Mouse (Mus musculus): ENCODE results near the gene Kcnc1. TPM values are rescaled to one million over a fixed set of nuclear protein-coding genes. Genes with fewer than 3 reads are reported as not detected.

Kcnc1 gene
- total and polyA plus RNA-seq, 3 experiments = not detected

DNA sequence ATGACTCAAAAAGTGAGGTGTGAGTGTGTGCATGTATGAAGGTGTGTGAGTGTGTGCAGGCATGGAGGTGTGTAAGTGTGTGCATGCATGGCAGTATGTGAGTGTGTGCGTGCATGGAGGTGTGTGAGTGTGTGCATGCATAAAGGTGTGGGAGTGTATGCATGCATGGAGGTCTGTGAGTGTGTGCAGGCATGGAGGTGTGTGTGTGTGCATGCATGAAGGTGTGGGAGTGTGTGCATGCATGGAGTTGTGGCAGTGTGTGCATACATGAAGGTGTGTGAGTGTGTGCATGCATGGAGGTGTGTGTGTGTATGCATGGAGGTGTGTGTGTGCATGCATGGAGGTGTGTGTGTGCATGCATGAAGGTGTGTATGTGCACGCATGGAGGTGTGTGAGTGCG, 8.9 kb upstream of the Kcnc1 start:
- no peaks in the 10 kb centered on the region for H3K27me3 ChIP-seq (ENCODE audit: control insufficient read depth in 1 of 2, insufficient read depth in 2 of 2, low read length in 2 of 2)

DNA sequence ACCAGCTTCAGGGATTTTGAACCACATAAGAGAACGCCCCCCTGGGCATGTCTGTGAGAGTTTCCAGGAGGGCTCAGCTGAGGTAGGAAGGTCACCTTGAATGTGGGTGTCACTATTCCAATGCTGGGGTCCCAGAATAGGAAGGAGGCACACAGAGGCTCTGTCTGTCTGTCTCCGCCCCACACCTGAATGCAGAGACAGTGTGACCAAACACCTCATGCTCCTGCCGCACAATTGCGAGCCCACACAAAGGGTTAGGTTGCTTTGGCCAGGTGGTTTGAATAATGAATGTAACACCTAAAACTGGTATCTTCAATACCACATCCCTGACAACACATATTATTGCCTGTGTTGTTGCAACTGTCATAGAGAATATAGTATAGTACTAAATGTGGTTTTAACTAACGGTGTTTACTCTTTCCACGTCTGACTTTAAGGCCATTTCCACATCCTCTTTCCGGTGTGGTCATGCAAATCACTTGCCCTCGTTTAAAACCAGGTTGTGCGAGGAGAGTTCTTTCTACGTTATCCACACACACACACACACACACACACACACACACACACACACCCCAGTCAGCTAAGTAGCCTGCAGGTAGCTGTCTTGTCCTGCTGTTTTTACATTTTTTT, 6.7 kb upstream of the Kcnc1 start:
- no peak overlapping the region for H3K9ac ChIP-seq (ENCODE audit: control insufficient read depth, low read depth, low read length, poor library complexity, severe bottlenecking)
- no peak for TF ChIP-seq SMC3 (IDR thresholded peaks at IDR 0.05; ENCODE audit: low read depth, low read length)
- no peak for TF ChIP-seq TAL1 (IDR thresholded peaks at IDR 0.05; ENCODE audit: low read length)
- no peak overlapping the region for H3K27ac ChIP-seq (ENCODE audit: control insufficient read depth, low read depth, low read length)
- no peaks in the 10 kb centered on the region for H3K9me3 ChIP-seq (replicated peaks; ENCODE audit: insufficient read depth, low read length)
- H3K4me3 ChIP-seq (ENCODE audit: control insufficient read depth in 1 of 2, insufficient read depth in 1 of 2, low read depth in 2 of 2, low read length in 2 of 2) = no peak overlapping the region
- H3K79me2 ChIP-seq (ENCODE audit: control insufficient read depth, insufficient read depth, low read length, poor library complexity) = no peaks in the 10 kb centered on the region
- no peaks in the 10 kb centered on the region for H3K27me3 ChIP-seq (ENCODE audit: control insufficient read depth in 1 of 2, insufficient read depth in 2 of 2, low read length in 2 of 2)
- H3K36me3 ChIP-seq (ENCODE audit: control insufficient read depth in 1 of 2, insufficient read depth in 2 of 2, low read length in 2 of 2) = no peaks in the 10 kb centered on the region
- no peak for DNase-seq (ENCODE audit: low read depth, low spot score)
- H3K4me1 ChIP-seq (ENCODE audit: control insufficient read depth in 1 of 2, insufficient read depth in 2 of 2, low read length in 2 of 2) = no peaks in the 10 kb centered on the region

More for the DNA sequence above, 8.9 kb upstream of the Kcnc1 start:
- DNase-seq (ENCODE audit: low read depth, low spot score) = no peak
- H3K79me2 ChIP-seq (ENCODE audit: control insufficient read depth, insufficient read depth, low read length, poor library complexity) = no peaks in the 10 kb centered on the region
- 0 out of 2 replicates have a peak, but pooled peaks have one; percentile 56 for TF ChIP-seq POLR2AphosphoS5 (IDR thresholded peaks at IDR 0.05; ENCODE audit: borderline replicate concordance, low read depth, low read length)
- no peak for TF ChIP-seq ETS1 (IDR thresholded peaks at IDR 0.05; ENCODE audit: low read depth, low read length)
- no peak overlapping the region for H3K4me3 ChIP-seq (ENCODE audit: control insufficient read depth in 1 of 2, insufficient read depth in 1 of 2, low read depth in 2 of 2, low read length in 2 of 2)
- H3K9ac ChIP-seq (ENCODE audit: control insufficient read depth, low read depth, low read length, poor library complexity, severe bottlenecking) = no peak overlapping the region
- no peaks in the 10 kb centered on the region for H3K9me3 ChIP-seq (replicated peaks; ENCODE audit: insufficient read depth, low read length)
- no peaks in the 10 kb centered on the region for H3K36me3 ChIP-seq (ENCODE audit: control insufficient read depth in 1 of 2, insufficient read depth in 2 of 2, low read length in 2 of 2)
- no peak overlapping the region for H3K27ac ChIP-seq (ENCODE audit: control insufficient read depth, low read depth, low read length)
- H3K4me1 ChIP-seq (ENCODE audit: control insufficient read depth in 1 of 2, insufficient read depth in 2 of 2, low read length in 2 of 2) = no peaks in the 10 kb centered on the region

DNA sequence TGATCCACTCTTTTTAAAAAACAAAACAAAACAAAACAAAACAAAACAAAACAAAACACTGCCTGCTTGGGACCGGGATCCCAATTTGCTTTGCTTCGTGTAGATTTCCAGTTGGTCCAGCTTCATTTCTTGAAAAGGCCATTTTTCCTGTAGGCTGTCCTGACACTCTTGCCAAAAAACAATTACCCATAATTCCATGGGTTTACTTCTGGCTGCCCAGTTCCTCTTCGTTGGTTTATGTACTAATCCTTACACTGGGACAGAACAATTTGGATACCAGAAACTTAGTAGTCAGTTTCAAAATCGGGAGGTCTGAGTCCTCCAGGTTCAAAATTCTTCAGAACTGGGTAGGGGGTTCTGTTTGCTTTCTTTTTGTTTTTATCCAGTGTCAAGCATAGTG, 6.1 kb upstream of the Kcnc1 start:
- H3K79me2 ChIP-seq (ENCODE audit: control insufficient read depth, insufficient read depth, low read length, poor library complexity) = no peaks in the 10 kb centered on the region
- H3K9ac ChIP-seq (ENCODE audit: control insufficient read depth, low read depth, low read length, poor library complexity, severe bottlenecking) = no peak overlapping the region
- no peaks in the 10 kb centered on the region for H3K9me3 ChIP-seq (replicated peaks; ENCODE audit: insufficient read depth, low read length)
- H3K4me3 ChIP-seq (ENCODE audit: control insufficient read depth in 1 of 2, insufficient read depth in 1 of 2, low read depth in 2 of 2, low read length in 2 of 2) = no peak overlapping the region
- peak; percentile 9 for DNase-seq (ENCODE audit: low read depth, low spot score)
- no peak overlapping the region for H3K27ac ChIP-seq (ENCODE audit: control insufficient read depth, low read depth, low read length)
- no peaks in the 10 kb centered on the region for H3K4me1 ChIP-seq (ENCODE audit: control insufficient read depth in 1 of 2, insufficient read depth in 2 of 2, low read length in 2 of 2)
- no peaks in the 10 kb centered on the region for H3K27me3 ChIP-seq (ENCODE audit: control insufficient read depth in 1 of 2, insufficient read depth in 2 of 2, low read length in 2 of 2)
- TF ChIP-seq POLR2AphosphoS2 (IDR thresholded peaks at IDR 0.05; ENCODE audit: low read length) = no peak
- TF ChIP-seq ZC3H11A (IDR thresholded peaks at IDR 0.05; ENCODE audit: low read depth, low read length) = no peak
- no peak for TF ChIP-seq UBTF (IDR thresholded peaks at IDR 0.05; ENCODE audit: borderline replicate concordance, insufficient read depth, low read depth, low read length)
- TF ChIP-seq MXI1 (IDR thresholded peaks at IDR 0.05; ENCODE audit: low read depth, low read length) = no peak
- TF ChIP-seq GABPA (IDR thresholded peaks at IDR 0.05; ENCODE audit: low read depth, low read length) = no peak
- TF ChIP-seq MEF2A (IDR thresholded peaks at IDR 0.05; ENCODE audit: extremely low read depth, insufficient replicate concordance, low read depth, low read length, poor library complexity, severe bottlenecking) = no peak
- no peak for TF ChIP-seq MAFK (IDR thresholded peaks at IDR 0.05; ENCODE audit: borderline replicate concordance, low read depth, low read length)
- no peak for TF ChIP-seq USF1 (IDR thresholded peaks at IDR 0.05; ENCODE audit: low read depth, low read length)
- TF ChIP-seq KAT2A (conservative IDR thresholded peaks at IDR 0.05; ENCODE audit: low read depth, low read length) = no peak
- no peak for TF ChIP-seq USF2 (IDR thresholded peaks at IDR 0.05; ENCODE audit: borderline replicate concordance in 1 of 2, insufficient read depth in 1 of 2, low read depth in 1 of 2, low read length in 2 of 2)
- no peak for TF ChIP-seq ZNF384 (IDR thresholded peaks at IDR 0.05; ENCODE audit: low read depth, low read length)
- no peak for TF ChIP-seq EP300 (IDR thresholded peaks at IDR 0.05; ENCODE audit: low read depth in 1 of 2, low read length in 2 of 2)
- TF ChIP-seq TBP (IDR thresholded peaks at IDR 0.05; ENCODE audit: low read depth, low read length) = no peak
- H3K36me3 ChIP-seq (ENCODE audit: control insufficient read depth in 1 of 2, insufficient read depth in 2 of 2, low read length in 2 of 2) = no peaks in the 10 kb centered on the region

All from MEL (cell line).